Mouse (Mus musculus) heart, postnatal 36 days (tissue): ENCODE results near the gene Trex1. TPM values are rescaled to one million over a fixed set of nuclear protein-coding genes. Genes with fewer than 3 reads are reported as not detected.

ENCODE experiments used
- DNase-seq, 2 experiments: peaks; one replicate each; pipeline ENCODE4 v3.0.0; 2021 to 2022
- intact Hi-C: fragments of 180-260 bp; cut with DNase I; formaldehyde crosslinking; loops from one replicate; pipeline ENCODE4 v1.15.1; 2025
- total RNA-seq, 2 experiments: library from RNA; stranded (reverse); gene quantifications; 2 replicates each; pipeline ENCODE4 v1.2.3; 2021

The Trex1 gene
- total RNA-seq, 2 experiments from 2014 or later = 14.0 to 14.7 TPM

GRCm38 (mm10) chr9:109028421-109028820, 31.1 kb downstream of the Trex1 start:
- intact Hi-C loops = no loop called here
- no peak for DNase-seq

- intact Hi-C loops = no loop called here
- DNase-seq = no peak
Measured at GRCm38 (mm10) chr9:109027521-109027920, 32.0 kb downstream of the Trex1 start.

GRCm38 (mm10) chr9:109022866-109023685, 36.5 kb downstream of the Trex1 start:
- intact Hi-C loops = no loop called here
- DNase-seq = no peak

GRCm38 (mm10) chr9:109021428-109021827, 38.1 kb downstream of the Trex1 start:
- intact Hi-C loops = no loop called here
- DNase-seq = no peak

GRCm38 (mm10) chr9:109016973-109017604, 42.4 kb downstream of the Trex1 start:
- DNase-seq = no peak
- intact Hi-C loops = no loop called here

GRCm38 (mm10) chr9:109015397-109015796, 44.1 kb downstream of the Trex1 start:
- intact Hi-C loops = no loop called here
- no peak for DNase-seq

- no peak for DNase-seq
- intact Hi-C loops = no loop called here
Measured at GRCm38 (mm10) chr9:109010316-109010690, 49.2 kb downstream of the Trex1 start.

- peak; percentile 33 to 50 for DNase-seq
- intact Hi-C loops = loop anchor here (10.0 kb wide), 1 partner anchor 825 kb away; the partner anchor contains the start of gene Nme6
Measured at GRCm38 (mm10) chr9:109009636-109010315, 49.8 kb downstream of the Trex1 start.

- intact Hi-C loops = loop anchor here (10.0 kb wide), 1 partner anchor 826 kb away; the partner anchor contains the start of gene Nme6
- DNase-seq = no peak
Measured at GRCm38 (mm10) chr9:109008994-109009635, 50.4 kb downstream of the Trex1 start.

- intact Hi-C loops = loop anchor here (10.0 kb wide), 1 partner anchor 827 kb away; the partner anchor contains the start of gene Nme6
- no peak for DNase-seq
Measured at GRCm38 (mm10) chr9:109008081-109008480, 51.5 kb downstream of the Trex1 start.

Other genes with a start within 250 kb of the Trex1 start
- gene Celsr3, start 233.4 kb downstream of the Trex1 start, total RNA-seq = under 1 TPM in 1 of 2 experiments, not detected in 1; 0.14 TPM
- 10 to 100 TPM; 26.8 to 29.2 TPM for gene Slc26a6, start 206.5 kb downstream of the Trex1 start, total RNA-seq
- not detected for gene Tmem89, start 145.1 kb downstream of the Trex1 start, total RNA-seq
- 1,000 to 10,000 TPM; 2,339 to 2,528 TPM for gene Uqcrc1, start 123.1 kb downstream of the Trex1 start, total RNA-seq
- gene Col7a1, start 106.1 kb downstream of the Trex1 start, total RNA-seq = under 1 TPM; 0.31 to 0.81 TPM
- not detected for gene Ucn2, start 73.7 kb downstream of the Trex1 start, total RNA-seq
- 1 to 10 TPM; 2.3 to 2.4 TPM for gene Pfkfb4, start 68.0 kb downstream of the Trex1 start, total RNA-seq
- gene Shisa5, start 21.2 kb downstream of the Trex1 start, total RNA-seq = 10 to 100 TPM; 36.1 to 51.4 TPM
- gene Atrip, start 14.4 kb upstream of the Trex1 start, total RNA-seq = 1 to 10 TPM; 8.0 to 8.2 TPM
- gene Ccdc51, start 22.8 kb upstream of the Trex1 start, total RNA-seq = 10 to 100 TPM; 11.7 to 12.2 TPM
- 100 to 1,000 TPM; 241 to 249 TPM for gene Tma7, start 22.9 kb upstream of the Trex1 start, total RNA-seq
- gene Plxnb1, start 35.7 kb upstream of the Trex1 start, total RNA-seq = 10 to 100 TPM; 16.4 to 19.1 TPM
- not detected for gene Fbxw21, start 102.3 kb upstream of the Trex1 start, total RNA-seq
- not detected for gene Fbxw13, start 136.2 kb upstream of the Trex1 start, total RNA-seq
- gene Fbxw20, start 175.0 kb upstream of the Trex1 start, total RNA-seq = not detected
- not detected for gene Fbxw14, start 227.9 kb upstream of the Trex1 start, total RNA-seq